Mouse (Mus musculus): ENCODE results near the gene Sorcs3. TPM values are rescaled to one million over a fixed set of nuclear protein-coding genes. Genes with fewer than 3 reads are reported as not detected.

The Sorcs3 gene
- polyA plus RNA-seq, 1 experiment: not detected

- Histone ChIP-seq H3K27ac (ENCODE audit: insufficient read depth, low read length) (no peak overlapping the region), H3K4me3 (ENCODE audit: insufficient read depth, low read length) (no peak overlapping the region), H3K4me1 (ENCODE audit: control insufficient read depth, insufficient read depth, low read length) (no peaks in the 10 kb centered on the region)
- no peak for TF ChIP-seq CTCF (IDR thresholded peaks at IDR 0.05; ENCODE audit: borderline replicate concordance, insufficient read depth, low read length)
- no peak for TF ChIP-seq POLR2A (IDR thresholded peaks at IDR 0.05; ENCODE audit: low read depth, low read length)
Observed at GRCm38 (mm10) chr19:48207731-48208370, 2.0 kb downstream of the Sorcs3 start.

- Histone ChIP-seq H3K4me3 (ENCODE audit: insufficient read depth, low read length) (no peak overlapping the region), H3K27ac (ENCODE audit: insufficient read depth, low read length) (no peak overlapping the region), H3K4me1 (ENCODE audit: control insufficient read depth, insufficient read depth, low read length) (no peaks in the 10 kb centered on the region)
- TF ChIP-seq POLR2A (IDR thresholded peaks at IDR 0.05; ENCODE audit: low read depth, low read length): no peak
- no peak for TF ChIP-seq CTCF (IDR thresholded peaks at IDR 0.05; ENCODE audit: borderline replicate concordance, insufficient read depth, low read length)
Observed at GRCm38 (mm10) chr19:48215379-48215778, 9.6 kb downstream of the Sorcs3 start.

- Histone ChIP-seq H3K4me1 (ENCODE audit: control insufficient read depth, insufficient read depth, low read length) (no peaks in the 10 kb centered on the region), H3K4me3 (ENCODE audit: insufficient read depth, low read length) (no peak overlapping the region), H3K27ac (ENCODE audit: insufficient read depth, low read length) (no peak overlapping the region)
- TF ChIP-seq POLR2A (IDR thresholded peaks at IDR 0.05; ENCODE audit: low read depth, low read length) (no peak), CTCF (IDR thresholded peaks at IDR 0.05; ENCODE audit: borderline replicate concordance, insufficient read depth, low read length) (no peak)
Observed at GRCm38 (mm10) chr19:48237786-48238372, 32.1 kb downstream of the Sorcs3 start.

GRCm38 (mm10) chr19:48238391-48238790 lies 32.6 kb downstream of the Sorcs3 start:
- Histone ChIP-seq H3K4me3 (ENCODE audit: insufficient read depth, low read length) (no peak overlapping the region), H3K27ac (ENCODE audit: insufficient read depth, low read length) (no peak overlapping the region), H3K4me1 (ENCODE audit: control insufficient read depth, insufficient read depth, low read length) (no peaks in the 10 kb centered on the region)
- TF ChIP-seq POLR2A (IDR thresholded peaks at IDR 0.05; ENCODE audit: low read depth, low read length): no peak
- no peak for TF ChIP-seq CTCF (IDR thresholded peaks at IDR 0.05; ENCODE audit: borderline replicate concordance, insufficient read depth, low read length)

GRCm38 (mm10) chr19:48240960-48241359 lies 35.1 kb downstream of the Sorcs3 start:
- TF ChIP-seq POLR2A (IDR thresholded peaks at IDR 0.05; ENCODE audit: low read depth, low read length) (no peak), CTCF (IDR thresholded peaks at IDR 0.05; ENCODE audit: borderline replicate concordance, insufficient read depth, low read length) (no peak)
- H3K27ac ChIP-seq (ENCODE audit: insufficient read depth, low read length): no peak overlapping the region
- no peaks in the 10 kb centered on the region for H3K4me1 ChIP-seq (ENCODE audit: control insufficient read depth, insufficient read depth, low read length)
- H3K4me3 ChIP-seq (ENCODE audit: insufficient read depth, low read length): no peak overlapping the region

GRCm38 (mm10) chr19:48244036-48244435 lies 38.2 kb downstream of the Sorcs3 start:
- H3K4me1 ChIP-seq (ENCODE audit: control insufficient read depth, insufficient read depth, low read length): no peaks in the 10 kb centered on the region
- no peak for TF ChIP-seq CTCF (IDR thresholded peaks at IDR 0.05; ENCODE audit: borderline replicate concordance, insufficient read depth, low read length)
- no peak for TF ChIP-seq POLR2A (IDR thresholded peaks at IDR 0.05; ENCODE audit: low read depth, low read length)
- H3K4me3 ChIP-seq (ENCODE audit: insufficient read depth, low read length): no peak overlapping the region
- no peak overlapping the region for H3K27ac ChIP-seq (ENCODE audit: insufficient read depth, low read length)

- Histone ChIP-seq H3K4me3 (ENCODE audit: insufficient read depth, low read length) (no peak overlapping the region), H3K27ac (ENCODE audit: insufficient read depth, low read length) (no peak overlapping the region), H3K4me1 (ENCODE audit: control insufficient read depth, insufficient read depth, low read length) (no peaks in the 10 kb centered on the region)
- TF ChIP-seq POLR2A (IDR thresholded peaks at IDR 0.05; ENCODE audit: low read depth, low read length): no peak
- no peak for TF ChIP-seq CTCF (IDR thresholded peaks at IDR 0.05; ENCODE audit: borderline replicate concordance, insufficient read depth, low read length)
Observed at GRCm38 (mm10) chr19:48259223-48259622, 53.4 kb downstream of the Sorcs3 start.

GRCm38 (mm10) chr19:48260671-48261070 lies 54.8 kb downstream of the Sorcs3 start:
- Histone ChIP-seq H3K27ac (ENCODE audit: insufficient read depth, low read length) (no peak overlapping the region), H3K4me1 (ENCODE audit: control insufficient read depth, insufficient read depth, low read length) (no peaks in the 10 kb centered on the region), H3K4me3 (ENCODE audit: insufficient read depth, low read length) (no peak overlapping the region)
- TF ChIP-seq POLR2A (IDR thresholded peaks at IDR 0.05; ENCODE audit: low read depth, low read length) (no peak), CTCF (IDR thresholded peaks at IDR 0.05; ENCODE audit: borderline replicate concordance, insufficient read depth, low read length) (no peak)

- Histone ChIP-seq H3K4me3 (ENCODE audit: insufficient read depth, low read length) (no peak overlapping the region), H3K4me1 (ENCODE audit: control insufficient read depth, insufficient read depth, low read length) (no peaks in the 10 kb centered on the region), H3K27ac (ENCODE audit: insufficient read depth, low read length) (no peak overlapping the region)
- TF ChIP-seq CTCF (IDR thresholded peaks at IDR 0.05; ENCODE audit: borderline replicate concordance, insufficient read depth, low read length) (no peak), POLR2A (IDR thresholded peaks at IDR 0.05; ENCODE audit: low read depth, low read length) (no peak)
Observed at GRCm38 (mm10) chr19:48263750-48264149, 57.9 kb downstream of the Sorcs3 start.

- Histone ChIP-seq H3K4me1 (ENCODE audit: control insufficient read depth, insufficient read depth, low read length) (no peaks in the 10 kb centered on the region), H3K27ac (ENCODE audit: insufficient read depth, low read length) (no peak overlapping the region), H3K4me3 (ENCODE audit: insufficient read depth, low read length) (no peak overlapping the region)
- TF ChIP-seq CTCF (IDR thresholded peaks at IDR 0.05; ENCODE audit: borderline replicate concordance, insufficient read depth, low read length) (no peak), POLR2A (IDR thresholded peaks at IDR 0.05; ENCODE audit: low read depth, low read length) (no peak)
Observed at GRCm38 (mm10) chr19:48280273-48280672, 74.4 kb downstream of the Sorcs3 start.

All from embryonic fibroblast, embryonic 13.5 days (primary cell).